Mouse (Mus musculus) brain, adult 10 weeks (tissue): ENCODE data around the gene Phc2. TPM values are rescaled to one million over a fixed set of nuclear protein-coding genes. Genes with fewer than 3 reads are reported as not detected.

Experiments
- polyA plus RNA-seq: library from polyadenylated mRNA; stranded (reverse); fragments of 350-450 nt; fragmentation: Illumina TruSeq; extraction: RNeasy Lipid Tissue Mini Kit (QIAGEN cat#74804); gene quantifications from one replicate; pipeline ENCODE4 v1.2.3, GENCODE M21; 2015; ENCODE audit warnings: low read depth, low replicate concordance

Gene Phc2
- polyA plus RNA-seq, result 63.0 TPM

DNA sequence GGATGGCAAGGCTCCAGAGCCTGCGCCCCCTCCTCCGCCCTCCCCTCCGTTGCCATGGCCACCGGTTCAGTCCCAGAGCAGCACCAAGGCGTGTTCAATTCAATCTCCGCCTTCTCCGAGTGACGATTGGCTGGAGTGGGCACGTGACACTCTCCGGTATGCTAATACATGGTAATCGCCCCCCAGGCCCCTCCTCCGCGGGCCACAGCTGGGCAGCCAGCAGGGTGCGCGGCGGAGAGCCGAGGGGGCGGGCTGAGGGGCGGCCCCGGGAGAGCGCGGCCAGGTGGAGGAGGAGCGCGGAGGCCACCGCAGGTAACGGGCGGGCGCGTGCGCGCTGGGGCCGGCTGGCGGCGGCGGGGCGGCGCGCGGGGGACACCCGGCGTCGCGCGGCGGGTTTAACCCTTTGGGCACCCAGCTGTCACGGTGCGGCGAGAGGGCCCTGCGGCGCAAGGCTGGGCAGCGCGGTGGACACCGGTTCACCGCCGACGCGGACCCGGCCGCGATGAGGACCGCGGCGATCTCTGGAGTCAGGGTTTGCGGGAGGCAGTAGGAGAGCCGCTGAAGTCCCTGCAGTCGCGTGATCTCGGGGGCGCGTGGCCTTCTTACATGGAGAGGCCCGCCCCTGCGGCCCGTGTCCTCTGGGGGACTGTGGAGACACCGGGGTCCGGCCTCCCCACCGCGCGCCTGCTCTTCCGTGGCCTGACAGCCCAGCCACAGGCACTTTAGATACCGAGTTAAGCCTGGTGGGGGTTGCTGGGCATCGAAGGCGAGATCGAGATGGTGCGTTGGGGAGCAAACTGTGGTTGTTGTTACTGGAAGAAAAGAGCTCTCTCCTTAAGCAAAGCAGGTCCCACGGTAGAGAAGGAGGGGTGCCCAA is at the start of gene Phc2:
TSS of gene Phc2 (plus strand) at position 198 of the 877 bp plus-strand sequence.

DNA sequence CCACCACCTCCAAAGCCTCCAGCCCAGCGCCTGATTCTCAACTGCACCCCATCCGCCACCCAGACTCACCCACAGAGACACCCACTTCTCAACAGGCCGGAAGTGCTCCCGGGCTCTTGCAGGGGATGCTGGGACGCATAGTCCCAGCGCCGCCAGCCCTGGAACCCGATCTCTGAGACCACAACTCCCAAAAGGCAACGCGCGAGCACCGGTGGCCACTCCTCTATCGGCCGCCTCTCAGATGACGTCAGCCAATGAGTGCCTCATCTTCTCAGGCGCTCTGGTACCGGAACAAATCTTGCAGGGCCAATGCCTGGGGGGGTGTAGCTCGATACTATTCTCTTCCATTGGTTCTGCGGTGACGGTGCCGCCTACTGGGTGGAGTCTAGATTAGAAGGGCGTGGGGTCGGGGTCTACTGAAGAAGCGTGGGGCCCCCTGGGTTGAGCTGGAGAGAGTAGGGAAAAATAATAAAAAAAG is 44.5 kb upstream of the Phc2 start, which contains the start of gene Zscan20:
TSS of gene Zscan20 (minus strand) at position 174 of the 478 bp plus-strand sequence.

DNA sequence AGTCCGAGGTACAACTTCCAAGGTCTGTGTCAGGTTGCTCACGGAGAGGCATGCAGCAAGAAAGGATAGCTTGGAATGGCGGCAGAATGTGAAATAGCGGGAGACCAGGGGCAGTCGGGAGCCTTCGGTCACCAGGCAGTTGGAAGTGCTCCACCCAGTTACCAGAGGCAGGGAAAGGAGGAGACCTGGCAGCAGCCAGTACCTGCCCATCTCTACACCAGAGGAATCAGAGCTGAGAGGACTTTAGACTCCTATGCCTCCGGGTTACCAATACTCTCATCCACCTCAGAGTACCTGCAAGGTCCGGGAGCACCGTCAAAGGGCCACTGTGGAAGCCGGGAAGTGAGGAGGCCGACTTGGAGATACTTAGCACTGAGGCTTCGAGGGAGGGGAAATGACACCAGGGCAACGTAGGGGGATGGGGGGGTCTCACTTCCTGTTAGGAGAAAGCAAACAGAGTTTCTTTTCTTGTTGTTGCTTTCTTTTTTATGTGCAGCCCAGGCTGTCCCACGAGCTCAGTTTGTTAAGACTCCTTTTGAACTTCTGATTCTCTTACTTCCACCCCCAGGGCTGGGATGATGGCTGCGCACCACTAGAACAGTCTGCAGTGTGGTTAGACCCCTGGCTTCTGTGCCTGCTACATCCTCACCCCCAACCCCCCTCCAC is 36.1 kb upstream of the Phc2 start, which contains the start of gene Tlr12:
TSS of gene Tlr12 (minus strand) at position 374 of the 666 bp plus-strand sequence.

DNA sequence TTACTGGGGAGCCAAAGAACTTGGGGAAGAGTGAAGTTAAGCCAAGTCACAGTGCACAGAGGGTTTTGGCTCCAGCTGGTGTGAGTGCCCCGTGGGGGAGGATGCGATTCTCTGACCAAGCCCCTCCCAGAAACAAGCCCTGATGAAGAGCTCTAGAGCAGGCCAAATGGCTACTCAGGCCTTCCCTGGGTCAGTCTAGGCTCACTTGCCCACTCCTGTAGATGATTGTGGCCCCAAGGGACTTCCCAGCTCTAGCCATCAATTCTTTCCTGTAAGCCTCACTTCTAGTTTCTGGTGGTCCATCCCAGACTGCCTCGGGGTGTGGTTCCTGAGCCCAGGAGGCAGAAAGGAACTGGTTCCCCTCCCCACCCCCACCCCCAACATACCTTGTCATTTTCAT is 100.6 kb downstream of the Phc2 start, which contains the start of gene A3galt2:
TSS of gene A3galt2 (plus strand) at position 301 of the 400 bp plus-strand sequence.

Other genes with a start within 250 kb of the Phc2 start
- 2.8 TPM for gene Zscan20, start 44.6 kb upstream of the Phc2 start, polyA plus RNA-seq
- gene Tlr12, start 36.1 kb upstream of the Phc2 start, polyA plus RNA-seq, result 0.40 TPM
- 0.21 TPM for gene A3galt2, start 100.7 kb downstream of the Phc2 start, polyA plus RNA-seq
- gene Zfp362, start 151.3 kb downstream of the Phc2 start, polyA plus RNA-seq, result 16.0 TPM
- gene Trim62, start 228.9 kb downstream of the Phc2 start, polyA plus RNA-seq, result 12.0 TPM